Mouse (Mus musculus): Measurements from ENCODE around the gene Hoxb9.
A peak's percentile ranks its signal among the peaks of the same experiment; 100 is the strongest.

Gene Hoxb9

GRCm38 (mm10) chr11:96313806-96314428 is 42.7 kb downstream of the Hoxb9 start:
- DNase-seq (ENCODE audit: low spot score), result no peak

- DNase-seq (ENCODE audit: low spot score), result no peak
Observed at GRCm38 (mm10) chr11:96314671-96315343, 43.5 kb downstream of the Hoxb9 start.

GRCm38 (mm10) chr11:96315344-96315681 is 44.1 kb downstream of the Hoxb9 start:
- DNase-seq (ENCODE audit: low spot score), result no peak

GRCm38 (mm10) chr11:96316696-96317607 is 45.7 kb downstream of the Hoxb9 start:
- no peak for DNase-seq (ENCODE audit: low spot score)

GRCm38 (mm10) chr11:96317608-96318367 is 46.5 kb downstream of the Hoxb9 start, which contains the start of gene Hoxb4:
Hoxb4 (plus strand) TSS chr11:96318267.
- no peak for DNase-seq (ENCODE audit: low spot score)

- peak; percentile 63 for DNase-seq (ENCODE audit: low spot score)
Observed at GRCm38 (mm10) chr11:96318368-96319070, 47.3 kb downstream of the Hoxb9 start.

GRCm38 (mm10) chr11:96319071-96319902 is 48.0 kb downstream of the Hoxb9 start:
- DNase-seq (ENCODE audit: low spot score), result no peak

- peak; percentile 45 for DNase-seq (ENCODE audit: low spot score)
Observed at GRCm38 (mm10) chr11:96319910-96320309, 48.7 kb downstream of the Hoxb9 start.

- no peak for DNase-seq (ENCODE audit: low spot score)
Observed at GRCm38 (mm10) chr11:96320688-96321087, 49.4 kb downstream of the Hoxb9 start.

- no peak for DNase-seq (ENCODE audit: low spot score)
Observed at GRCm38 (mm10) chr11:96321846-96322245, 50.6 kb downstream of the Hoxb9 start.

GRCm38 (mm10) chr11:96322738-96323137 is 51.5 kb downstream of the Hoxb9 start:
- no peak for DNase-seq (ENCODE audit: low spot score)

- DNase-seq (ENCODE audit: low spot score), result no peak
Observed at GRCm38 (mm10) chr11:96323154-96323553, 51.9 kb downstream of the Hoxb9 start, which contains the start of gene Hoxb3. Hoxb3 (plus strand) TSS chr11:96323326.

GRCm38 (mm10) chr11:96324125-96324524 is 52.9 kb downstream of the Hoxb9 start:
- DNase-seq (ENCODE audit: low spot score), result no peak

GRCm38 (mm10) chr11:96324965-96325364 is 53.7 kb downstream of the Hoxb9 start:
- DNase-seq (ENCODE audit: low spot score), result no peak

- no peak for DNase-seq (ENCODE audit: low spot score)
Observed at GRCm38 (mm10) chr11:96325747-96326212, 54.5 kb downstream of the Hoxb9 start.

Measured in testis, postnatal 14 days (tissue).